Mouse (Mus musculus) midbrain, embryonic 14.5 days (tissue): Measurements from ENCODE around the gene Rrm1. TPM values are rescaled to one million over a fixed set of nuclear protein-coding genes. Genes with fewer than 3 reads are reported as not detected.

Experiments used
- polyA plus RNA-seq: library from polyadenylated mRNA; unstranded; fragments of >200 nt; fragmentation: Nextera tagmentation; extraction: Ambion mirVana; gene quantifications from 2 replicates; pipeline ENCODE4 v1.2.1, GENCODE M21; 2014

Gene Rrm1
- polyA plus RNA-seq, 1 experiment from 2014 or later, result 65.9 TPM

Other genes starting within 250 kb of the Rrm1 start
- 22.2 and 28.5 TPM in 2 replicates for gene Nup98, start 231.5 kb upstream of the Rrm1 start, polyA plus RNA-seq
- gene Pgap2, start 231.5 kb upstream of the Rrm1 start, polyA plus RNA-seq, result 47.9 and 55.8 TPM in 2 replicates
- gene Rhog, start 185.6 kb upstream of the Rrm1 start, polyA plus RNA-seq, result 9.7 and 15.7 TPM in 2 replicates
- 9.5 and 11.3 TPM in 2 replicates for gene Stim1, start 173.9 kb upstream of the Rrm1 start, polyA plus RNA-seq
- 0.61 and 0.74 TPM in 2 replicates for gene Olfr543, start 40.0 kb downstream of the Rrm1 start, polyA plus RNA-seq
- gene Olfr544, start 46.6 kb downstream of the Rrm1 start, polyA plus RNA-seq, result 0.14 and 0.22 TPM in 2 replicates
- gene Olfr545, start 57.9 kb downstream of the Rrm1 start, polyA plus RNA-seq, result 0.20 TPM in 1 of 2 replicates, not detected in the other
- gene Olfr547, start 93.1 kb downstream of the Rrm1 start, polyA plus RNA-seq, result not detected in 2 replicates
- gene Olfr548-ps1, start 99.2 kb downstream of the Rrm1 start, polyA plus RNA-seq, result not detected in 2 replicates
- gene Olfr549, start 108.2 kb downstream of the Rrm1 start, polyA plus RNA-seq, result not detected in 2 replicates
- 0.61 TPM in 1 of 2 replicates, not detected in the other for gene Trim21, start 123.8 kb downstream of the Rrm1 start, polyA plus RNA-seq
- gene Olfr550, start 129.7 kb downstream of the Rrm1 start, polyA plus RNA-seq, result not detected in 2 replicates
- not detected in 2 replicates for gene Olfr551, start 150.2 kb downstream of the Rrm1 start, polyA plus RNA-seq
- gene Olfr552, start 156.1 kb downstream of the Rrm1 start, polyA plus RNA-seq, result not detected in 2 replicates
- not detected in 2 replicates for gene Olfr553, start 176.5 kb downstream of the Rrm1 start, polyA plus RNA-seq
- not detected in 2 replicates for gene Olfr554, start 196.7 kb downstream of the Rrm1 start, polyA plus RNA-seq
- gene Olfr555, start 217.1 kb downstream of the Rrm1 start, polyA plus RNA-seq, result not detected in 2 replicates
- gene Olfr556, start 223.2 kb downstream of the Rrm1 start, polyA plus RNA-seq, result not detected in 2 replicates
- gene Trim68, start 245.6 kb downstream of the Rrm1 start, polyA plus RNA-seq, result 6.5 and 8.1 TPM in 2 replicates